Mouse (Mus musculus) brain, embryonic 14.5 days (tissue): ENCODE measurements around the gene Zfpm1.

Experiments
- CTCF ChIP-seq: fragments of 200-500 bp; IDR thresholded peaks from 2 replicates; pipeline ENCODE4 v1.5.1; 2012; ENCODE audit warnings: inconsistent platforms, mild to moderate bottlenecking, moderate library complexity, borderline replicate concordance; ENCODE audit not compliant: insufficient read depth, insufficient read length; ENCODE audit errors: extremely low read depth
- POLR2A ChIP-seq: fragments of 200-500 bp; IDR thresholded peaks from 2 replicates; pipeline ENCODE4 v1.6.1; 2012; ENCODE audit warnings: mild to moderate bottlenecking, inconsistent platforms, borderline replicate concordance; ENCODE audit not compliant: poor library complexity, insufficient read depth, insufficient read length, severe bottlenecking; ENCODE audit errors: extremely low read depth

DNA sequence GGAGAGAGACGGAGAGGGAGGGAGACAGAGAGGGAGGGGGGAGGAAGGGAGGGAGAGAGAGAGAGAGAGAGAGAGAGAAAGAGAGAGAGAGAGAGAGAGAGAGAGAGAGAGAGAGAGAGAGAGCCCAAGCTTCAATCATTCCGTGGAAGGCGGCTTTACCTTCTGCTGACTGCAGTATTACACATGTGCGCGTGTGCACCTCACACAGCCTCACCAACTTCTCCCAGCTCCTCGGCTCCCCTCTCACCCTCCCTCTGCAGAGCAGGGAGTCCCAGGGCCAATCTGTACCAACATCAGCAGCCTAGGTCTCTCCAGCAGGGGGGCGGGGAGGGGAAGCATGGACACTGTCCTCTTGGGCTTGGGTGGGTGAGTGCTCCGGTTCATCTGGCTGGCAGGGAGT lies 81.0 kb downstream of the Zfpm1 start:
- no peak for TF ChIP-seq POLR2A
- no peak for TF ChIP-seq CTCF
